Mouse (Mus musculus): ENCODE data around the gene Gatad1.

- TF ChIP-seq FOSL1 (IDR thresholded peaks at IDR 0.05; ENCODE audit: insufficient read depth, low read length, poor library complexity, severe bottlenecking) (no peak), CTCF (IDR thresholded peaks at IDR 0.05; ENCODE audit: control insufficient read depth, insufficient read depth, insufficient read length) (no peak)
These were observed 38.2 kb upstream of the Gatad1 start for GRCm38 (mm10) chr5:3695191-3695590.

Data from C2C12 (cell line).